Mouse (Mus musculus): ENCODE measurements around the gene Defb10. TPM values are rescaled to one million over a fixed set of nuclear protein-coding genes. Genes with fewer than 3 reads are reported as not detected.

The Defb10 gene
- polyA plus RNA-seq (2017; shearing (Covaris generic)) = not detected

DNA sequence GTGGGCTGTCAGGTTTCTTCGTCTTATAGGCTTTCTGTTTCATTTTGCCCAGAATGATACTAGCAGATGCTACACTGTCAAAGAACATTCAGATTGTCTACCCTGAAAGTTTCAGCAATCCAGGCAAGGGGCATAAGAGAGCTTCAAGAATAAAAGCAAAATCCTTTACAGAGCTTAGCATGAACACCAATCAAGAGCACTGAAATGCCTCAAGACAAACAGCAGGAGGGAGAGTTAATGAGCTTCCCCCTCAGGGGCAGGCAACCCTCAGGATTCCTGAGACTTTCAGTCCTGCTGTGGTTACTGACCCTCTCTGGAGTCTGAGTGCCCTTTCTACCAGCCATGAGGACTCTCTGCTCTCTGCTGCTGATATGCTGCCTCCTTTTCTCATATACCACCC, at the start of gene Defb10:
TSS of gene Defb10 (plus strand) at position 316 of the 400 bp plus-strand sequence.

DNA sequence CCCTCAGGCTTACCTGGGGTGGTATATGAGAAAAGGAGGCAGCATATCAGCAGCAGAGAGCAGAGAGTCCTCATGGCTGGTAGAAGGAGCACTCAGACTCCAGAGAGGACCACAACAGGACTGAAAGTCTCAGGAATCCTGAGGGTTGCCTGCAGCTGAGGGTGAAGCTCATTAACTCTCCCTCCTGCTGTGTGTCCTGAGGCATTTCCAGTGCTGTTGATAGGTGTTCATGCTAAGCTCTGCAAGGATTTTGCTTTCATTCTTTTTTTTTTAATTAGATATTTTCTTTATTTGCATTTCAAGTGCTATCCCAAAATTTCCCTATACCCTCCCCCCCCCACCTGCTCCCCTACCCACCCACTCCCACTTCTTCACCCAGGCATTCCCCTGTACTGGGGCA, 26.6 kb downstream of the Defb10 start, which contains the start of gene Defb9:
TSS of gene Defb9 (minus strand) at position 101 of the 400 bp plus-strand sequence.

DNA sequence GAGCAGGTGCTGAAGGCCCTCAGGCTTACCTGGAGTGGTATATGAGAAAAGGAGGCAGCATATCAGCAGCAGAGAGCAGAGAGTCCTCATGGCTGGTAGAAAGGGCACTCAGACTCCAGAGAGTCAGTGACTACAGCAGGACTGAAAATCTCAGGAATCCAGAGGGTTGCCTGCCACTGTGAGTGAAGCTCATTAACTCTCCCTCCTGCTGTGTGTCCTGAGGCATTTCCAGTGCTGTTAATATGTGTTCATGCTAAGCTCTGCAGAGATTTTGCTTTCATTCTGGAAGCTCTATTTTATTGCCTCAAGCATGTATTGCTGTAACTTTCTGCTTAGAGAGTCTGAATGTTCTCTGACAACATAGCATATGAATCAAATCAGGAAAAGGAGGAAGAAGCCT, 47.6 kb downstream of the Defb10 start, which contains the start of gene Defb11:
TSS of gene Defb11 (minus strand) at position 123 of the 400 bp plus-strand sequence.

Other genes with a start within 250 kb of the Defb10 start
- gene Defa26, start 240.7 kb upstream of the Defb10 start, polyA plus RNA-seq (2017; shearing (Covaris generic)) = not detected
- gene Defa17, start 203.1 kb upstream of the Defb10 start, polyA plus RNA-seq (2017; shearing (Covaris generic)) = not detected
- not detected for gene Defa34, start 193.1 kb upstream of the Defb10 start, polyA plus RNA-seq (2017; shearing (Covaris generic))
- not detected for gene AY761184, start 155.3 kb upstream of the Defb10 start, polyA plus RNA-seq (2017; shearing (Covaris generic))
- gene Defa24, start 124.4 kb upstream of the Defb10 start, polyA plus RNA-seq (2017; shearing (Covaris generic)) = not detected
- gene Defb50, start 35.4 kb upstream of the Defb10 start, polyA plus RNA-seq (2017; shearing (Covaris generic)) = not detected
- gene Defb2, start 19.0 kb upstream of the Defb10 start, polyA plus RNA-seq (2017; shearing (Covaris generic)) = not detected
- gene Defb9, start 26.5 kb downstream of the Defb10 start, polyA plus RNA-seq (2017; shearing (Covaris generic)) = not detected
- not detected for gene Defb11, start 47.5 kb downstream of the Defb10 start, polyA plus RNA-seq (2017; shearing (Covaris generic))
- gene Defb15, start 73.8 kb downstream of the Defb10 start, polyA plus RNA-seq (2017; shearing (Covaris generic)) = not detected
- not detected for gene Defb35, start 79.5 kb downstream of the Defb10 start, polyA plus RNA-seq (2017; shearing (Covaris generic))
- gene Defb13, start 87.9 kb downstream of the Defb10 start, polyA plus RNA-seq (2017; shearing (Covaris generic)) = not detected
- gene Fam90a1a, start 99.8 kb downstream of the Defb10 start, polyA plus RNA-seq (2017; shearing (Covaris generic)) = not detected
- not detected for gene Ccdc70, start 110.9 kb downstream of the Defb10 start, polyA plus RNA-seq (2017; shearing (Covaris generic))
- gene Atp7b, start 201.4 kb downstream of the Defb10 start, polyA plus RNA-seq (2017; shearing (Covaris generic)) = 0.10 TPM
- gene Alg11, start 201.8 kb downstream of the Defb10 start, polyA plus RNA-seq (2017; shearing (Covaris generic)) = 9.6 TPM

Data from activated CD4-positive, CD25-positive, alpha-beta regulatory T cell, adult 9 weeks (primary cell).